Mouse (Mus musculus) hindbrain, postnatal 0 days (tissue): Measurements from ENCODE around the gene Kctd15. TPM values are rescaled to one million over a fixed set of nuclear protein-coding genes. Genes with fewer than 3 reads are reported as not detected.

Experiments used
- ATAC-seq: fragments of 200-750 bp; cut with Nextera tagmentation; 2 replicates; pipeline ENCODE4 v1.8.0; 2017; ENCODE audit warnings: mild to moderate bottlenecking, moderate TSS enrichment, moderate library complexity
- DNase-seq: peaks from one replicate; pipeline ENCODE4 v3.0.0-alpha.2; 2015; ENCODE audit warnings: low spot score
- H3K27ac ChIP-seq: fragments of 300-500 bp; sonication (generic); 2 replicates; pipeline ENCODE4 v1.5.1; 2014; ENCODE audit warnings: mild to moderate bottlenecking
- H3K27me3 ChIP-seq: fragments of 300-500 bp; sonication (generic); 2 replicates; pipeline ENCODE4 v1.6.1; 2014; ENCODE audit warnings: low read length, mixed read lengths; ENCODE audit not compliant: insufficient read depth
- H3K36me3 ChIP-seq: fragments of 300-500 bp; sonication (generic); 2 replicates; pipeline ENCODE4 v1.6.1; 2014; ENCODE audit warnings: low read length, mixed read lengths; ENCODE audit not compliant: insufficient read depth
- H3K4me1 ChIP-seq: fragments of 300-500 bp; sonication (generic); 2 replicates; pipeline ENCODE4 v1.6.1; 2014; ENCODE audit warnings: antibody characterized with exemption, low read length, mixed read lengths; ENCODE audit not compliant: insufficient read depth
- H3K4me2 ChIP-seq: fragments of 300-500 bp; sonication (generic); 2 replicates; pipeline ENCODE4 v1.6.1; 2014; ENCODE audit warnings: low read depth, mild to moderate bottlenecking, low read length, moderate library complexity, mixed read lengths
- H3K4me3 ChIP-seq: fragments of 300-500 bp; sonication (generic); 2 replicates; pipeline ENCODE4 v1.5.1; 2014; ENCODE audit warnings: low read length
- H3K9ac ChIP-seq: fragments of 300-500 bp; sonication (generic); replicated peaks from 2 replicates; pipeline ENCODE4 v1.6.1; 2014; ENCODE audit warnings: mild to moderate bottlenecking, low read length, moderate library complexity, mixed read lengths
- H3K9me3 ChIP-seq: fragments of 300-500 bp; sonication (generic); 2 replicates; pipeline ENCODE4 v1.6.1; 2016; ENCODE audit warnings: low read length, mixed read lengths
- CTCF ChIP-seq: IDR thresholded peaks from 2 replicates; pipeline ENCODE4 v1.5.1; 2016; ENCODE audit warnings: antibody characterized with exemption, control low read depth, low read depth
- WGBS: fragments of 180-500 bp; shearing (Covaris S2); extraction: QIAGEN DNeasy Blood & Tissue Kit; methylation state at CpG from one replicate; pipeline ENCODE4 v1.1.7; 2014; 5-methylcytosine and 5-hydroxymethylcytosine counted together
- polyA plus RNA-seq: library from polyadenylated mRNA; unstranded; fragments of >200 nt; fragmentation: Nextera tagmentation; extraction: Ambion mirVana; gene quantifications from 2 replicates; pipeline ENCODE4 v1.2.1, GENCODE M21; 2015
- total RNA-seq: library from RNA; depleted of rRNA; stranded (reverse); fragments of >200 nt; gene quantifications from 2 replicates; pipeline ENCODE4 v1.2.3, GENCODE M21; 2014; rRNA removed

Gene Kctd15
- total and polyA plus RNA-seq, 2 experiments from 2014 or later = 12.6 to 59.7 TPM

GRCm38 (mm10) chr7:34594501-34595306, 61.8 kb downstream of the Kctd15 start:
- peak overlapping the region; percentile 54 for H3K4me2 ChIP-seq
- peak overlapping the region; percentile 19; the same call in 1 of the 2 replicates for H3K9ac ChIP-seq
- WGBS = 19% methylated on average over 18 of the region's 18 CpGs
- H3K36me3 ChIP-seq = no peaks in the 10 kb centered on the region
- no peak; the same call in 1 of the 2 replicates for TF ChIP-seq CTCF
- ATAC-seq (peak; percentile 54), DNase-seq (peak; percentile 71)
- H3K4me3 ChIP-seq = peak overlapping the region; percentile 25
- H3K27me3 ChIP-seq = no peaks in the 10 kb centered on the region
- H3K9me3 ChIP-seq = no peaks in the 10 kb centered on the region
- peaks cover 5% of the 10 kb centered on the region; the same call in 1 of the 2 replicates for H3K4me1 ChIP-seq
- peak overlapping the region; percentile 16; the same call in 1 of the 2 replicates for H3K27ac ChIP-seq

- Histone ChIP-seq H3K9ac (no peak overlapping the region), H3K27ac (no peak overlapping the region), H3K4me2 (no peak overlapping the region), H3K27me3 (no peaks in the 10 kb centered on the region), H3K4me1 (peaks cover 5% of the 10 kb centered on the region; the same call in 1 of the 2 replicates), H3K36me3 (no peaks in the 10 kb centered on the region), H3K4me3 (no peak overlapping the region), H3K9me3 (no peaks in the 10 kb centered on the region)
- no peak for ATAC-seq
- TF ChIP-seq CTCF = peak; percentile 30; the same call in 1 of the 2 replicates
- 95% methylated on average over 11 of the region's 11 CpGs for WGBS
- no peak for DNase-seq
Measured at GRCm38 (mm10) chr7:34590711-34591110, 65.8 kb downstream of the Kctd15 start.

Other genes starting within 250 kb of the Kctd15 start
- gene Chst8, start 156.0 kb upstream of the Kctd15 start, total RNA-seq = 27.8 and 38.6 TPM in 2 replicates
- 9.8 and 10.0 TPM in 2 replicates for gene Chst8, start 156.0 kb upstream of the Kctd15 start, polyA plus RNA-seq